13 mouse cellular contexts compared by ENCODE assay signal in the genomic region with DNA sequence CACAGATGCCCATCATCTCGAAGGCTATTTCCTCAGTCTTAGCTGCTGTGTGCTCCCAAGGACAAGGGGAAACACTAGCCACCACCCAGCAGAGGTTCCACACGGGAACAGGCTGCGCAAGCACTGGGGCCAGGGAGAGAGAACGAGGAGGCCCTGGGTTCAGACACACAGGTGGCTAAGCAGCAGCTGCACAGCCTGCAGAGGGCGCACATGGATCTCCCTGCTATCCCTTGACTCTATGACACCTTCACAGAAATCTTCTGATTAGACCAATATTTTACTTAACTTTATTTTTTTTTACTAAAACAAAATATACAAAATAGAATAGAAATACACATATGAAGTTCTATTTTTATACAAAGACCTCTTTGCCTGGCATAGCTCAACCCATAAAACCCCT. TPM values are rescaled to one million over a fixed set of nuclear protein-coding genes. Genes with fewer than 3 reads are reported as not detected.
A peak's percentile ranks its signal among the peaks of the same experiment; 100 is the strongest.
DNase-seq lines count a peak whose midpoint lies in the region; ATAC-seq and TF ChIP-seq lines count a peak whose summit lies in the region.
"Had no signal": no experiment of that assay in that cellular context is flagged by ENCODE, and none has a peak within 500 bp of the region (broad histone marks: within the 10 kb centered on the region; RNA-seq: fewer than 3 reads in every experiment).

No protein-coding gene starts in this region.

- TF ChIP-seq RAD21 in MEL (IDR thresholded peaks at IDR 0.05; ENCODE audit: low read depth, low read length), result peak; percentile 2

- H3K27ac ChIP-seq in gastrocnemius, adult 2 months, result no peak overlapping the region
- no peak overlapping the region for H3K27ac ChIP-seq in lung, postnatal 0 days (ENCODE audit: low read length)
- H3K27ac ChIP-seq in MEL (ENCODE audit: control insufficient read depth, low read depth, low read length), result no peak overlapping the region
- H3K27ac ChIP-seq: embryonic facial prominence, embryonic 12.5 days had no signal

- no peak overlapping the region for H3K9ac ChIP-seq in lung, postnatal 0 days (replicated peaks; ENCODE audit: low read depth)
- no peak overlapping the region for H3K9ac ChIP-seq in MEL (ENCODE audit: control insufficient read depth, low read depth, low read length, poor library complexity, severe bottlenecking)
- H3K9ac ChIP-seq: embryonic facial prominence, embryonic 12.5 days; heart, embryonic 12.5 days; hindbrain, embryonic 14.5 days had no signal

- TF ChIP-seq POLR2A in MEL (IDR thresholded peaks at IDR 0.05; ENCODE audit: control insufficient read depth in 1 of 2, insufficient read depth in 1 of 2, low read depth in 1 of 2, low read length in 2 of 2, poor library complexity in 1 of 2), result no peak

- no peak for DNase-seq in gastrocnemius, adult 2 months
- no peak for DNase-seq in gastrocnemius, adult 18-20 months (ENCODE audit: low spot score)
- DNase-seq in lung, postnatal 0 days (ENCODE audit: low spot score), result no peak
- no peak for DNase-seq in lung, adult 18-20 months
- peak; percentile 30 for DNase-seq in MEL (ENCODE audit: low read depth, low spot score)
- peak; percentile 74 for DNase-seq in splenic B cell, adult 2 months (ENCODE audit: low read depth, low spot score)
- DNase-seq in testis, postnatal 10 days (ENCODE audit: low spot score), result no peak

- no peaks in the 10 kb centered on the region for H3K36me3 ChIP-seq in lung, postnatal 0 days (ENCODE audit: insufficient read depth, low read length)
- H3K36me3 ChIP-seq in MEL (ENCODE audit: control insufficient read depth in 1 of 2, insufficient read depth in 2 of 2, low read length in 2 of 2), result no peaks in the 10 kb centered on the region; a peak in 1 of 4 replicates
- H3K36me3 ChIP-seq in splenic B cell, adult 2 months (ENCODE audit: control insufficient read depth, insufficient read depth, low read length, poor library complexity, severe bottlenecking), result no peaks in the 10 kb centered on the region
- H3K36me3 ChIP-seq: embryonic facial prominence, embryonic 12.5 days; heart, embryonic 12.5 days had no signal

- no peaks in the 10 kb centered on the region; the same call in 1 of the 2 replicates for H3K79me2 ChIP-seq in MEL (ENCODE audit: control insufficient read depth, insufficient read depth, low read length, poor library complexity)

- no peak overlapping the region for H3K4me3 ChIP-seq in gastrocnemius, adult 2 months
- H3K4me3 ChIP-seq in lung, postnatal 0 days (ENCODE audit: low read depth, low read length), result no peak overlapping the region
- no peak overlapping the region for H3K4me3 ChIP-seq in MEL (ENCODE audit: control insufficient read depth in 1 of 2, insufficient read depth in 1 of 2, low read depth in 2 of 2, low read length in 2 of 2)
- H3K4me3 ChIP-seq: embryonic facial prominence, embryonic 12.5 days; heart, embryonic 12.5 days; megakaryocyte, embryonic 14.5 days had no signal

- no peak overlapping the region for H3K4me2 ChIP-seq in lung, postnatal 0 days (replicated peaks; ENCODE audit: low read depth, low read length)
- H3K4me2 ChIP-seq: embryonic facial prominence, embryonic 12.5 days; heart, embryonic 12.5 days had no signal

- peak; percentile 14; the same call in 1 of the 2 replicates for TF ChIP-seq CTCF in gastrocnemius, adult 2 months (IDR thresholded peaks at IDR 0.05)
- TF ChIP-seq CTCF in lung, postnatal 0 days (IDR thresholded peaks at IDR 0.05), result peak; percentile 24; the same call in 1 of the 2 replicates
- peak; percentile 30 to 57 (median 41) for TF ChIP-seq CTCF in MEL (IDR thresholded peaks at IDR 0.05 in 2 of 3, conservative IDR thresholded peaks at IDR 0.05 in 1 of 3; ENCODE audit: control insufficient read depth in 1 of 3, insufficient read depth in 1 of 3, low read depth in 2 of 3, low read length in 3 of 3, poor library complexity in 1 of 3, severe bottlenecking in 1 of 3)

- intact Hi-C loops in gastrocnemius, adult 2 months (cut with DNase I), result no loop called here

- 70% methylated on average over 5 of the region's 5 CpGs for WGBS in lung, postnatal 0 days

- ATAC-seq in lung, postnatal 0 days, result no peak
- no peak for ATAC-seq in granulocyte monocyte progenitor cell, adult 5-6 weeks (replicated peaks; ENCODE audit: poor library complexity, severe bottlenecking)

- H3K9me3 ChIP-seq in lung, postnatal 0 days (ENCODE audit: low read length), result no peaks in the 10 kb centered on the region
- H3K9me3 ChIP-seq in MEL (replicated peaks; ENCODE audit: insufficient read depth, low read length), result no peaks in the 10 kb centered on the region
- H3K9me3 ChIP-seq: embryonic facial prominence, embryonic 12.5 days; heart, embryonic 12.5 days had no signal

- no peaks in the 10 kb centered on the region for H3K4me1 ChIP-seq in lung, postnatal 0 days (ENCODE audit: insufficient read depth, low read depth, low read length)
- H3K4me1 ChIP-seq in MEL (ENCODE audit: control insufficient read depth in 1 of 2, insufficient read depth in 2 of 2, low read length in 2 of 2), result no peaks in the 10 kb centered on the region; a peak in 1 of 4 replicates
- H3K4me1 ChIP-seq: embryonic facial prominence, embryonic 12.5 days; heart, embryonic 12.5 days had no signal

- no peak for TF ChIP-seq EP300 in lung, postnatal 0 days (IDR thresholded peaks at IDR 0.05)
- TF ChIP-seq EP300 in MEL (IDR thresholded peaks at IDR 0.05; ENCODE audit: low read depth in 1 of 2, low read length in 2 of 2), result no peak

- no peaks in the 10 kb centered on the region for H3K27me3 ChIP-seq in lung, postnatal 0 days (replicated peaks; ENCODE audit: insufficient read depth, low read length)
- H3K27me3 ChIP-seq in MEL (ENCODE audit: control insufficient read depth in 1 of 2, insufficient read depth in 2 of 2, low read length in 2 of 2), result peaks cover 6 to 7% of the 10 kb centered on the region in 2 experiments
- H3K27me3 ChIP-seq in splenic B cell, adult 2 months (ENCODE audit: control insufficient read depth, insufficient read depth, low read length, poor library complexity, severe bottlenecking), result no peaks in the 10 kb centered on the region
- H3K27me3 ChIP-seq: embryonic facial prominence, embryonic 12.5 days had no signal

TF ChIP-seq in MEL, 35 proteins besides CTCF, POLR2A, EP300 and RAD21:
- TF ChIP-seq GATA1 (IDR thresholded peaks at IDR 0.05; ENCODE audit: low read depth, low read length) (no peak), MAZ (IDR thresholded peaks at IDR 0.05; ENCODE audit: low read depth, low read length) (no peak), MAX (IDR thresholded peaks at IDR 0.05; ENCODE audit: low read length) (no peak), E2F4 (IDR thresholded peaks at IDR 0.05; ENCODE audit: borderline replicate concordance, low read depth, low read length) (no peak), MXI1 (IDR thresholded peaks at IDR 0.05; ENCODE audit: low read depth, low read length) (no peak), ZMIZ1 (IDR thresholded peaks at IDR 0.05; ENCODE audit: low read depth, low read length) (no peak), NRF1 (IDR thresholded peaks at IDR 0.05; ENCODE audit: insufficient read depth, low read depth, low read length, poor library complexity, severe bottlenecking) (no peak), MYB (IDR thresholded peaks at IDR 0.05; ENCODE audit: low read depth, low read length) (no peak), CHD2 (IDR thresholded peaks at IDR 0.05; ENCODE audit: low read length) (no peak), USF2 (IDR thresholded peaks at IDR 0.05; ENCODE audit: borderline replicate concordance in 1 of 2, insufficient read depth in 1 of 2, low read depth in 1 of 2, low read length in 2 of 2) (no peak), ZNF384 (IDR thresholded peaks at IDR 0.05; ENCODE audit: low read depth, low read length) (no peak), GABPA (IDR thresholded peaks at IDR 0.05; ENCODE audit: low read depth, low read length) (no peak), SMC3 (IDR thresholded peaks at IDR 0.05; ENCODE audit: low read depth, low read length) (no peak), TAL1 (IDR thresholded peaks at IDR 0.05; ENCODE audit: low read length) (no peak), POLR2AphosphoS5 (IDR thresholded peaks at IDR 0.05; ENCODE audit: borderline replicate concordance, low read depth, low read length) (no peak), BHLHE40 (IDR thresholded peaks at IDR 0.05; ENCODE audit: borderline replicate concordance, low read depth, low read length) (no peak), TBP (IDR thresholded peaks at IDR 0.05; ENCODE audit: low read depth, low read length) (no peak), HCFC1 (IDR thresholded peaks at IDR 0.05; ENCODE audit: low read depth, low read length) (no peak), TCF12 (IDR thresholded peaks at IDR 0.05; ENCODE audit: low read depth, low read length) (no peak)

RNA-seq across cellular contexts. Expression of gene BC051142, which starts 1.3 kb away (rescaled TPM):
- total RNA-seq in gastrocnemius, adult 2 months (2021), result under 1 TPM in 1 of 2 experiments, not detected in 1; 0.43 TPM
- total RNA-seq in gastrocnemius, adult 18-20 months (2021), result not detected
- polyA plus RNA-seq in lung, postnatal 0 days (2015; fragmentation: Nextera tagmentation; extraction: Ambion mirVana), result 0.24 and 0.74 TPM in 2 replicates
- not detected in 2 replicates for total RNA-seq in MEL (2012; rRNA removed)
- polyA plus RNA-seq in MEL (2012; ENCODE audit: insufficient read depth in 1 of 2, insufficient read length in 2 of 2, low read depth in 1 of 2, low replicate concordance in 2 of 2, missing spikeins in 1 of 2), result under 1 TPM in 1 of 2 experiments, not detected in 1; 0.06 TPM
- total RNA-seq in granulocyte monocyte progenitor cell, adult 5-6 weeks (2014; fragmentation: Nextera tagmentation), result not detected in 2 replicates
- 0.21 TPM in 1 of 2 replicates, not detected in the other for total RNA-seq in granulocyte monocyte progenitor cell, adult 5-6 weeks (2017)
- polyA plus RNA-seq: heart, embryonic 12.5 days had no signal

RNA-seq across cellular contexts. Expression of gene Btnl1, which starts 20.4 kb away (rescaled TPM):
- not detected for total RNA-seq in gastrocnemius, adult 2 months (2021)
- not detected for total RNA-seq in gastrocnemius, adult 18-20 months (2021)
- not detected in 2 replicates for polyA plus RNA-seq in lung, postnatal 0 days (2015; fragmentation: Nextera tagmentation; extraction: Ambion mirVana)
- total RNA-seq in MEL (2012; rRNA removed), result not detected in 2 replicates
- under 1 TPM in 1 of 2 experiments, not detected in 1; 0.17 TPM for polyA plus RNA-seq in MEL (2012; ENCODE audit: insufficient read depth in 1 of 2, insufficient read length in 2 of 2, low read depth in 1 of 2, low replicate concordance in 2 of 2, missing spikeins in 1 of 2)
- not detected in 2 replicates for total RNA-seq in granulocyte monocyte progenitor cell, adult 5-6 weeks (2014; fragmentation: Nextera tagmentation)
- not detected in 2 replicates for total RNA-seq in granulocyte monocyte progenitor cell, adult 5-6 weeks (2017)
- total RNA-seq: left cerebral cortex, postnatal 25 days had no signal
- polyA plus RNA-seq: embryonic facial prominence, embryonic 12.5 days; heart, embryonic 12.5 days; hindbrain, embryonic 14.5 days had no signal

RNA-seq across cellular contexts. Expression of gene Btnl2, which starts 42.7 kb away (rescaled TPM):
- total RNA-seq in gastrocnemius, adult 2 months (2021), result under 1 TPM; 0.18 to 0.20 TPM
- under 1 TPM; 0.14 to 0.33 TPM for total RNA-seq in gastrocnemius, adult 18-20 months (2021)
- polyA plus RNA-seq in lung, postnatal 0 days (2015; fragmentation: Nextera tagmentation; extraction: Ambion mirVana), result 0.07 TPM in 1 of 2 replicates, not detected in the other
- total RNA-seq in MEL (2012; rRNA removed), result not detected in 2 replicates
- not detected for polyA plus RNA-seq in MEL (2012; ENCODE audit: insufficient read depth in 1 of 2, insufficient read length in 2 of 2, low read depth in 1 of 2, low replicate concordance in 2 of 2, missing spikeins in 1 of 2)
- total RNA-seq in granulocyte monocyte progenitor cell, adult 5-6 weeks (2014; fragmentation: Nextera tagmentation), result not detected in 2 replicates
- not detected in 2 replicates for total RNA-seq in granulocyte monocyte progenitor cell, adult 5-6 weeks (2017)
- polyA plus RNA-seq: embryonic facial prominence, embryonic 12.5 days; hindbrain, embryonic 14.5 days had no signal

Comparison
In these comparisons a context has a peak if more than half of its experiments do, and no peak if none do; other contexts are left out.
1. DNase-seq: peak in MEL (single experiment) and splenic B cell, adult 2 months (single experiment); none in gastrocnemius, adult 2 months (single experiment), gastrocnemius, adult 18-20 months (single experiment), lung, postnatal 0 days (single experiment), lung, adult 18-20 months (0 of 2) and testis, postnatal 10 days (single experiment).
2. Peak in every context shown above with its lines, with median percentiles within 50 percentile points of each other: CTCF ChIP-seq.